Mouse (Mus musculus) megakaryocyte, embryonic 14.5 days (primary cell): ENCODE data around the gene Igfbpl1. TPM values are rescaled to one million over a fixed set of nuclear protein-coding genes. Genes with fewer than 3 reads are reported as not detected.
A peak's percentile ranks its signal among the peaks of the same experiment; 100 is the strongest.

ENCODE experiments used
- H3K27me3 ChIP-seq: replicated peaks from 2 replicates; pipeline ENCODE3; 2012; ENCODE audit warnings: inconsistent platforms
- H3K36me3 ChIP-seq: replicated peaks from 2 replicates; pipeline ENCODE3; 2012; ENCODE audit warnings: low read length, inconsistent platforms, mixed read lengths
- H3K4me1 ChIP-seq: 2 replicates; pipeline ENCODE4 v1.6.1; 2012; ENCODE audit warnings: inconsistent platforms
- H3K4me3 ChIP-seq: replicated peaks from 2 replicates; pipeline ENCODE3; 2012; ENCODE audit warnings: moderate library complexity, mild to moderate bottlenecking, inconsistent platforms
- H3K9me3 ChIP-seq: 2 replicates; pipeline ENCODE4 v1.6.1; 2012; ENCODE audit warnings: inconsistent platforms
- FLI1 ChIP-seq: IDR thresholded peaks from 2 replicates; pipeline ENCODE4 v1.6.1; 2012; ENCODE audit warnings: low read length, inconsistent platforms, mixed read lengths
- GATA1 ChIP-seq: IDR thresholded peaks from 3 replicates; pipeline ENCODE4 v1.6.1; 2012; ENCODE audit warnings: mixed read lengths, low read length, inconsistent platforms, borderline replicate concordance
- polyA plus RNA-seq: library from polyadenylated mRNA; stranded (reverse); fragments of >175 nt; gene quantifications from 2 replicates; pipeline ENCODE4 v1.2.3, GENCODE M21; 2012; ENCODE audit warnings: low replicate concordance; ENCODE audit not compliant: insufficient read depth

Gene Igfbpl1
- polyA plus RNA-seq, 1 experiment = not detected

DNA sequence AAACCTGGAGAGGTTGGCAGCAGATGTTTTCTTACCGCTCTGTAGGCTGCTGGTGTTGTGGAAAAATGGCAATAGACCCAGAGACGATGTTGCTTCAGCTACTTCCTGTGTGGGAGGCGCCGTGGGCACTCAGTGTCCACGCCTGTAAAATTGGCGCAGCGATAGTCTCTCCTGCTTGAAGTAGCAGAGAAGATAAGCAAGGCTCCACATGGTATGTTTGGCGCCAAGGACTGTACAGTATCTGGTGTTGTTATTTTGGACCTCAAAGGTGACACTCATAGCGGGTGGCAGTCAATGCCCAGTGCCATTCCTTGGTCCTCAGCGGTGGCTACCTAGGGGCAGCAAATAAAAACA is 62.6 kb downstream of the Igfbpl1 start:
- H3K36me3 ChIP-seq = no peaks in the 10 kb centered on the region
- H3K4me3 ChIP-seq = peak overlapping the region; percentile 69
- peaks cover 12% of the 10 kb centered on the region; the same call in 1 of the 2 replicates for H3K9me3 ChIP-seq
- H3K27me3 ChIP-seq = peaks cover 56% of the 10 kb centered on the region
- TF ChIP-seq FLI1 (no peak), GATA1 (no peak)
- peaks cover 22% of the 10 kb centered on the region for H3K4me1 ChIP-seq

- peaks cover 12% of the 10 kb centered on the region; the same call in 1 of the 2 replicates for H3K9me3 ChIP-seq
- H3K4me3 ChIP-seq = peak overlapping the region; percentile 69
- TF ChIP-seq GATA1 (no peak), FLI1 (no peak)
- peaks cover 55% of the 10 kb centered on the region for H3K27me3 ChIP-seq
- peaks cover 22% of the 10 kb centered on the region for H3K4me1 ChIP-seq
- no peaks in the 10 kb centered on the region for H3K36me3 ChIP-seq
Observed at GRCm38 (mm10) chr4:45763288-45764140, 63.2 kb downstream of the Igfbpl1 start.

- Histone ChIP-seq H3K27me3 (peaks cover 52% of the 10 kb centered on the region), H3K36me3 (no peaks in the 10 kb centered on the region), H3K4me1 (peaks cover 22% of the 10 kb centered on the region), H3K9me3 (peaks cover 12% of the 10 kb centered on the region; the same call in 1 of the 2 replicates), H3K4me3 (no peak overlapping the region)
- TF ChIP-seq GATA1 (no peak), FLI1 (no peak)
Observed at GRCm38 (mm10) chr4:45762600-45762999, 64.1 kb downstream of the Igfbpl1 start.

Other genes with a start within 250 kb of the Igfbpl1 start
- 2.6 TPM in 1 of 2 replicates, not detected in the other for gene Aldh1b1, start 27.9 kb downstream of the Igfbpl1 start, polyA plus RNA-seq
- not detected in 2 replicates for gene Stra6l, start 21.7 kb upstream of the Igfbpl1 start, polyA plus RNA-seq
- 0.02 TPM in 1 of 2 replicates, not detected in the other for gene Ccdc180, start 63.4 kb upstream of the Igfbpl1 start, polyA plus RNA-seq
- gene Tdrd7, start 138.4 kb upstream of the Igfbpl1 start, polyA plus RNA-seq = 1.6 TPM in 1 of 2 replicates, not detected in the other
- 1.9 and 7.2 TPM in 2 replicates for gene Tmod1, start 212.0 kb upstream of the Igfbpl1 start, polyA plus RNA-seq